Mouse (Mus musculus) macrophage (primary cell): ENCODE results near the gene Sod3. TPM values are rescaled to one million over a fixed set of nuclear protein-coding genes. Genes with fewer than 3 reads are reported as not detected.

ENCODE experiments used
- H3K27ac ChIP-seq: fragments of 350-480 bp; formaldehyde crosslinking; 2 replicates; pipeline ENCODE4 v1.9.0; 2021
- H3K36me3 ChIP-seq: fragments of 350-480 bp; formaldehyde crosslinking; 2 replicates; pipeline ENCODE4 v1.9.0; 2021; ENCODE audit errors: inconsistent target
- H3K4me3 ChIP-seq: fragments of 350-480 bp; formaldehyde crosslinking; 2 replicates; pipeline ENCODE4 v1.9.0; 2021; ENCODE audit errors: inconsistent target
- H3K79me2 ChIP-seq: fragments of 350-480 bp; formaldehyde crosslinking; 2 replicates; pipeline ENCODE4 v1.9.0; 2021; ENCODE audit errors: inconsistent target
- WGBS: methylation state at CpG from one replicate; pipeline ENCODE4 v1.1.7; 2026; ENCODE audit warnings: inconsistent platforms; ENCODE audit not compliant: missing documents; 5-methylcytosine and 5-hydroxymethylcytosine counted together
- polyA plus RNA-seq: library from polyadenylated mRNA; stranded (reverse); fragments of 250-400 nt; gene quantifications from 3 replicates; pipeline ENCODE4 v1.2.4, GENCODE M21; 2018; ENCODE audit warnings: inconsistent platforms

The Sod3 gene
- polyA plus RNA-seq, 1 experiment from 2014 or later, result 0.03 TPM

DNA sequence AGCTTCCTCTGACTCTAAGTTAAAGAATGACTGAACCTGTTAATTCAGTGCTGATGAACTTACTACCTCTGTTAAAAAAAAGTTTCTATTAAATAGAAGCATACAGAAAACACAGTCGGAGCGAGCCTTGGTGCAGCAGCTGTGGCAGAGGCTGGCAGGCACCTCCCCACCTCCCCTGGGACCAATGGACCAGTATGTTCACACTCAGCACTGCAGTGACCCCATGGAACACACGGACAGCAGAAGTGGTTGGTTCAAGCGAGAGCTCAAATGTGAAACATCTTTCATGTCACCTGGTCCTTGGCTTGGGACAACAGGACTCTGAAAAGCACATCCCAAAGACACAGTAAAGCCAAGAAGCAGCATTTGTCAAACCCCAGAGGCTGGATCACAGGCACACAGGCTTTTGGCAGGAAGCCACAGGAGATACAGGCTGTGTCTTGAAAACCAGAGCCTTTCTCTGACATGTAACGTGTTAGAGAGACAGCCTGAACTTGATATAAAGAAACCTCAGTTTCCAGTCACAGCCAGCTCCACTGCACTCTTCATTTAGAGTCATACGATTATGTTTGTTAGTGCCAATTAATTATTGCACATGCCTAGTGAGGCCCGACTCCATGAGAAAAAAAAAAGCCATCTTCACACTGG is 45.2 kb downstream of the Sod3 start:
- WGBS, result 92% methylated on average over 7 of the region's 7 CpGs
- Histone ChIP-seq H3K79me2 (no peaks in the 10 kb centered on the region), H3K36me3 (no peaks in the 10 kb centered on the region), H3K4me3 (no peak overlapping the region), H3K27ac (no peak overlapping the region)

DNA sequence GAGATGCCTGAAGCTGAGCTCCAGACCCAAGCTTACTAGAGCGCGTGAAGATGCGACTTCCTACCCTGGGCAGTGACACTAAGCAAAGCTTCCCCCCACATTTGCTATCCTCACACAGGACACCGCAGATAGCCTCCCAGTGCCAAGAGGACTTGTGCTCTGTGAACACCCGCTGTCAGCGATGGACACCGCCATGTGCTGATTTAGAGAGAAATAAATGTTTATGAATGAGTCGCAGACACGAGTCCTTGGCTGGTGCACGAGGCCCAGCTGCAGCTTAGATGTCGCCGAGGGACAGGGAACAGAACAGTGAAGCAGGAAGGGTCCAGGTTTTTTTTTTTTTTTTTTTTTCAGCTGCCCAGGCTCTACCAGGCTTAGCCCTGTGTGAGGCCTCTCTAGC is 46.6 kb downstream of the Sod3 start:
- Histone ChIP-seq H3K36me3 (no peaks in the 10 kb centered on the region), H3K79me2 (no peaks in the 10 kb centered on the region), H3K4me3 (no peak overlapping the region), H3K27ac (no peak overlapping the region)
- 95% methylated on average over 8 of the region's 12 CpGs for WGBS

DNA sequence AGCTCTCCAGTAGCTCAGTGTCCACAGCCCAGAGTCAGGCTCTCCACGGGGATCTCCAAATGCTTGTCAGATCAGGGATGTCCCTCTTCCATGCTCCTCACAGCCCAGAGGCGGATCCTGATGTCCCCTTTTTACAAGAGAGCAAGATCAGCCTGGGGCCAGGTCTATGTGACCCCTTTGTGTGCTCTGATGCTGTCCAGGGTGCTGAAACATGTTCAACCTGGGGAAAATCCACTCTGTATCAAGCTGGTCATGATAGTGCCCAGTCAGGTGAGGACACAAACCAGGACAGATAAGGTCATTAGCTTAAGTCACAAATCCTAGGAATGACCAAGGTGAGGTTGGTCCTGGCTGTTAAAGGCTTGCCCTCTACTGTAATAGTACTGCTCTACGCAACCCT is 48.0 kb downstream of the Sod3 start:
- Histone ChIP-seq H3K27ac (no peak overlapping the region), H3K4me3 (no peak overlapping the region), H3K36me3 (no peaks in the 10 kb centered on the region), H3K79me2 (no peaks in the 10 kb centered on the region)
- WGBS, result 78% methylated on average over 3 of the region's 3 CpGs

DNA sequence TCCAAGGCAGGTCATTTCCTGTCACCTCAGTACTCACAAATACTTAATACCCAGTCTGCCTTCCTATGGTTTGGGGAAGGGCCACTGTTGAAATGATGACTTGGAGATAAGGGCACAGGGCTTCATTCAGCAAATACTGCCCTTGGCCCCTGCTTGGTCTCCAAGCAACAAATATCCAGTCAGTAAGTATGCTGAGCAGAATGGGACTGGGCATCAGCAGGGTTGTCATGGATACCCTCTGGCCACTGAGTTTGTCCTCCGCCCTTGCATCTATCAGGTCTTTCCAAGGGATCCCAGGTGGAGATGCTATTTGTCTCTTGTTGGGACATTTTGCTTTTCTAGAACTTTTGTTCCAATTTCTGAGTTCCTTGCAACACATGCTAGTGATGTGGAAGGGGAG is 51.6 kb downstream of the Sod3 start:
- no peaks in the 10 kb centered on the region for H3K36me3 ChIP-seq
- H3K79me2 ChIP-seq, result no peaks in the 10 kb centered on the region
- WGBS, result 93% methylated on average over 1 of the region's 1 CpGs
- no peak overlapping the region for H3K4me3 ChIP-seq
- no peak overlapping the region for H3K27ac ChIP-seq

DNA sequence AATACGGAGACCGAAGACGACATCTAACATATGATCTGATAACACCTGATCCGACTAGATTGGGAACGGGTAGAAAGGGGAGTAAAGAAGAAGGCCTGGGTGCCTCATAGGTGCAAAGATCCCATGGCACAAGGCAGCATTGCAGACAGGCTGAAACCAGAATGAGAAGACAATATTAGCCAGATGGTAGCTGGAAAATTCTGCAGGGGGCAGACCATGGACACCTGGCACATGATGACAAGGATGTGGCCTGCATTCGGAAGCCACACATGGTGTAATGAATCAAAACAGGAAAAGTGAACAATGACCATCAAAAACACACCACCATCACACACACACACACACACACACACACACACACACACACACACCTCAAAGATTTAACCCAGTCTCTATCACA is 52.3 kb downstream of the Sod3 start:
- no peaks in the 10 kb centered on the region for H3K36me3 ChIP-seq
- WGBS, result 93% methylated on average over 6 of the region's 6 CpGs
- H3K4me3 ChIP-seq, result no peak overlapping the region
- H3K27ac ChIP-seq, result no peak overlapping the region
- H3K79me2 ChIP-seq, result no peaks in the 10 kb centered on the region

DNA sequence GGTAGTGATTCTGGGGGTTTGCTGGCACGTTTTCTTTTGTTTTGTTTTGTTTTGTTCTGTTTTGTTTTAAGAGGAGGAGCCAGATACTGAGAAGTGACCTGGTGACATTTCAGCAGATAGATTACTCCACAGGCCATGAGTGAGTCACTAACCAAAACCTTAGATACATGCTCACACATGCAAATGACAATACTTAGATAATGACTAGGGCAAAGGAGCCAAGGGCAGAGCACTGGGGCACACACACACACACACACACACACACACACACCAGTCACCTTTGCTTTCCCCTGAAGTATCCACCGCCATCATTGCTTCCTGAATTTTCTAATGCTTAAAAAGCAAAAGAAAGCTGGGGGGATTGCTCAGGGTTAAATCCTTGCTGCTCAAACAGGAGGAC is 52.9 kb downstream of the Sod3 start:
- Histone ChIP-seq H3K4me3 (no peak overlapping the region), H3K36me3 (no peaks in the 10 kb centered on the region), H3K27ac (no peak overlapping the region), H3K79me2 (no peaks in the 10 kb centered on the region)
- 94% methylated on average over 2 of the region's 2 CpGs for WGBS

Other genes with a start within 250 kb of the Sod3 start
- gene Dhx15, start 173.3 kb upstream of the Sod3 start, polyA plus RNA-seq, result 70.4 to 111 TPM (median 91.7 TPM) in 3 replicates
- not detected in 3 replicates for gene Ccdc149, start 107.7 kb downstream of the Sod3 start, polyA plus RNA-seq
- not detected in 3 replicates for gene Lgi2, start 202.7 kb downstream of the Sod3 start, polyA plus RNA-seq